Mouse (Mus musculus): ENCODE measurements around the gene Pi16. TPM values are rescaled to one million over a fixed set of nuclear protein-coding genes. Genes with fewer than 3 reads are reported as not detected.
"Not testable (repeated sequence)": the region's sequence is repeated elsewhere in the genome, so short reads cannot be mapped to it uniquely, and the experiment has no call there.

Pi16 gene
- total RNA-seq, 4 experiments from 2014 or later: 12.3 to 27.4 (median 16.7) TPM

GRCm38 (mm10) chr17:29330221-29330620 is 12.7 kb downstream of the Pi16 start:
- DNase-seq (ENCODE audit: low spot score in 2 of 2): no peak

- peak in 1 of 2 experiments; percentile 54 for DNase-seq (ENCODE audit: low spot score in 2 of 2)
Measured at GRCm38 (mm10) chr17:29330671-29331410, 13.4 kb downstream of the Pi16 start.

- DNase-seq (ENCODE audit: low spot score in 2 of 2): no peak
Measured at GRCm38 (mm10) chr17:29332186-29332685, 14.8 kb downstream of the Pi16 start.

GRCm38 (mm10) chr17:29336266-29336990 is 18.9 kb downstream of the Pi16 start:
- no peak for DNase-seq (ENCODE audit: low spot score in 2 of 2)

- no peak for DNase-seq (ENCODE audit: low spot score in 2 of 2)
Measured at GRCm38 (mm10) chr17:29337979-29338823, 20.7 kb downstream of the Pi16 start.

GRCm38 (mm10) chr17:29339170-29339768 is 21.8 kb downstream of the Pi16 start:
- DNase-seq (ENCODE audit: low spot score in 2 of 2): no peak

GRCm38 (mm10) chr17:29340406-29341261 is 23.2 kb downstream of the Pi16 start:
- DNase-seq (ENCODE audit: low spot score in 2 of 2): peak in 1 of 2 experiments; percentile 60

- DNase-seq (ENCODE audit: low spot score in 2 of 2): peak in 1 of 2 experiments; percentile 62
Measured at GRCm38 (mm10) chr17:29341591-29342003, 24.1 kb downstream of the Pi16 start.

- DNase-seq (ENCODE audit: low spot score in 2 of 2): peak in 1 of 2 experiments; percentile 63
Measured at GRCm38 (mm10) chr17:29342010-29342910, 24.8 kb downstream of the Pi16 start.

- no peak for DNase-seq (ENCODE audit: low spot score in 2 of 2)
Measured at GRCm38 (mm10) chr17:29343241-29343640, 25.8 kb downstream of the Pi16 start.

GRCm38 (mm10) chr17:29345272-29345671 is 27.8 kb downstream of the Pi16 start:
- DNase-seq (ENCODE audit: low spot score in 2 of 2): no peak

GRCm38 (mm10) chr17:29346496-29347125 is 29.1 kb downstream of the Pi16 start:
- no peak for DNase-seq (ENCODE audit: low spot score in 2 of 2)

GRCm38 (mm10) chr17:29347126-29347644 is 29.7 kb downstream of the Pi16 start:
- no peak for DNase-seq (ENCODE audit: low spot score in 2 of 2)

- peak; percentile 97 to 99 for DNase-seq (ENCODE audit: low spot score in 2 of 2)
Measured at GRCm38 (mm10) chr17:29347645-29348256, 30.3 kb downstream of the Pi16 start, which contains the start of gene Mtch1. TSS of gene Mtch1 (minus strand) at chr17:29347934.

GRCm38 (mm10) chr17:29348996-29349395 is 31.5 kb downstream of the Pi16 start:
- DNase-seq (ENCODE audit: low spot score in 2 of 2): no peak

GRCm38 (mm10) chr17:29351056-29351455 is 33.6 kb downstream of the Pi16 start:
- not testable (repeated sequence) for DNase-seq (ENCODE audit: low spot score in 2 of 2)

GRCm38 (mm10) chr17:29355461-29355840 is 38.0 kb downstream of the Pi16 start:
- DNase-seq (ENCODE audit: low spot score in 2 of 2): no peak

Data from gastrocnemius, adult 8-10 months (tissue).